Mouse (Mus musculus) hindbrain, embryonic 10.5 days (tissue): ENCODE results near the gene Lix1l. TPM values are rescaled to one million over a fixed set of nuclear protein-coding genes. Genes with fewer than 3 reads are reported as not detected.
"Not testable (repeated sequence)": the region's sequence is repeated elsewhere in the genome, so short reads cannot be mapped to it uniquely, and the experiment has no call there.

Source experiments
- DNase-seq: peaks from one replicate; pipeline ENCODE4 v3.0.0-alpha.2; 2017; ENCODE audit warnings: low spot score
- H3K27ac ChIP-seq: fragments of 300-500 bp; sonication (generic); 2 replicates; pipeline ENCODE4 v1.5.1; 2016; ENCODE audit warnings: mild to moderate bottlenecking, moderate library complexity
- H3K27me3 ChIP-seq: fragments of 300-500 bp; sonication (generic); 2 replicates; pipeline ENCODE4 v1.6.1; 2016; ENCODE audit warnings: mild to moderate bottlenecking; ENCODE audit not compliant: poor library complexity, insufficient read depth, severe bottlenecking
- H3K36me3 ChIP-seq: fragments of 300-500 bp; sonication (generic); 2 replicates; pipeline ENCODE4 v1.6.1; 2016; ENCODE audit warnings: mild to moderate bottlenecking, moderate library complexity
- H3K4me1 ChIP-seq: fragments of 300-500 bp; sonication (generic); replicated peaks from 2 replicates; pipeline ENCODE4 v1.6.1; 2016; ENCODE audit warnings: mild to moderate bottlenecking
- H3K4me3 ChIP-seq: fragments of 300-500 bp; sonication (generic); 2 replicates; pipeline ENCODE4 v1.5.1; 2016; ENCODE audit warnings: mild to moderate bottlenecking, moderate library complexity
- H3K9me3 ChIP-seq: fragments of 300-500 bp; sonication (generic); 2 replicates; pipeline ENCODE4 v1.6.1; 2016; ENCODE audit warnings: mild to moderate bottlenecking, moderate library complexity
- WGBS: fragments of 180-500 bp; shearing (Covaris S2); methylation state at CpG from one replicate; pipeline ENCODE4 v1.1.7; 2016; 5-methylcytosine and 5-hydroxymethylcytosine counted together
- polyA plus RNA-seq: library from polyadenylated mRNA; unstranded; fragments of >200 nt; fragmentation: Nextera tagmentation; extraction: Ambion mirVana; gene quantifications from 2 replicates; pipeline ENCODE4 v1.2.1, GENCODE M21; 2016

Gene Lix1l
- polyA plus RNA-seq, 1 experiment from 2014 or later = 5.5 TPM

GRCm38 (mm10) chr3:96598156-96599068 lies 2.5 kb upstream of the Lix1l start:
- no peaks in the 10 kb centered on the region for H3K9me3 ChIP-seq
- peaks cover 77% of the 10 kb centered on the region for H3K4me1 ChIP-seq
- H3K27ac ChIP-seq = peak overlapping the region; percentile 87
- H3K27me3 ChIP-seq = peaks cover 46% of the 10 kb centered on the region
- WGBS = under 1% methylated on average over 54 of the region's 54 CpGs
- peak; percentile 83 for DNase-seq
- H3K4me3 ChIP-seq = peak overlapping the region; percentile 59
- peaks cover 2% of the 10 kb centered on the region; the same call in 1 of the 2 replicates for H3K36me3 ChIP-seq

- no peak for DNase-seq
- H3K4me3 ChIP-seq = peak overlapping the region; percentile 59
- no peaks in the 10 kb centered on the region for H3K9me3 ChIP-seq
- H3K4me1 ChIP-seq = peaks cover 81% of the 10 kb centered on the region
- peaks cover 8% of the 10 kb centered on the region; the same call in 1 of the 2 replicates for H3K36me3 ChIP-seq
- peak overlapping the region; percentile 87 for H3K27ac ChIP-seq
- WGBS = 42% methylated on average over 8 of the region's 8 CpGs
- H3K27me3 ChIP-seq = peaks cover 46% of the 10 kb centered on the region
Measured at GRCm38 (mm10) chr3:96599069-96599393, 1.9 kb upstream of the Lix1l start.

- Histone ChIP-seq H3K9me3 (no peaks in the 10 kb centered on the region), H3K4me3 (peak overlapping the region; percentile 59; the same call in 1 of the 2 replicates), H3K27ac (0 out of 2 replicates have a peak overlapping the region, but pooled peaks have one; percentile 87), H3K4me1 (peaks cover 82% of the 10 kb centered on the region), H3K27me3 (peaks cover 46% of the 10 kb centered on the region), H3K36me3 (peaks cover 12% of the 10 kb centered on the region; the same call in 1 of the 2 replicates)
- WGBS = 64% methylated on average over 3 of the region's 3 CpGs
- no peak for DNase-seq
Measured at GRCm38 (mm10) chr3:96599411-96599810, 1.5 kb upstream of the Lix1l start.

GRCm38 (mm10) chr3:96601251-96601787 lies 370 bp downstream of the Lix1l start:
- WGBS = 2% methylated on average over 36 of the region's 40 CpGs
- H3K4me1 ChIP-seq = peaks cover 78% of the 10 kb centered on the region

GRCm38 (mm10) chr3:96601941-96602703 lies 1.2 kb downstream of the Lix1l start:
- Histone ChIP-seq H3K4me1 (peaks cover 70% of the 10 kb centered on the region), H3K27me3 (peaks cover 20% of the 10 kb centered on the region), H3K27ac (peak overlapping the region; percentile 97), H3K4me3 (peak overlapping the region; percentile 93), H3K9me3 (no peaks in the 10 kb centered on the region), H3K36me3 (peaks cover 29% of the 10 kb centered on the region)
- DNase-seq = no peak
- 24% methylated on average over 10 of the region's 10 CpGs for WGBS

More at GRCm38 (mm10) chr3:96601251-96601787, 370 bp downstream of the Lix1l start:
- H3K27ac ChIP-seq = peak overlapping the region; percentile 97
- DNase-seq = peak; percentile 73
- H3K9me3 ChIP-seq = no peaks in the 10 kb centered on the region
- H3K4me3 ChIP-seq = peak overlapping the region; percentile 93
- H3K36me3 ChIP-seq = peaks cover 24% of the 10 kb centered on the region
- H3K27me3 ChIP-seq = peaks cover 28% of the 10 kb centered on the region

GRCm38 (mm10) chr3:96602704-96603084 lies 1.7 kb downstream of the Lix1l start:
- no peaks in the 10 kb centered on the region for H3K9me3 ChIP-seq
- WGBS = 36% methylated on average over 5 of the region's 5 CpGs
- peaks cover 18% of the 10 kb centered on the region for H3K27me3 ChIP-seq
- H3K36me3 ChIP-seq = peaks cover 33% of the 10 kb centered on the region
- peaks cover 65% of the 10 kb centered on the region for H3K4me1 ChIP-seq
- no peak for DNase-seq
- H3K4me3 ChIP-seq = peak overlapping the region; percentile 93
- H3K27ac ChIP-seq = peak overlapping the region; percentile 97

GRCm38 (mm10) chr3:96603311-96603710 lies 2.4 kb downstream of the Lix1l start:
- H3K36me3 ChIP-seq = peaks cover 39% of the 10 kb centered on the region
- 55% methylated on average over 5 of the region's 5 CpGs for WGBS
- H3K27ac ChIP-seq = peak overlapping the region; percentile 97
- DNase-seq = no peak
- peaks cover 18% of the 10 kb centered on the region for H3K27me3 ChIP-seq
- peak overlapping the region; percentile 93 for H3K4me3 ChIP-seq
- no peaks in the 10 kb centered on the region for H3K9me3 ChIP-seq
- H3K4me1 ChIP-seq = peaks cover 58% of the 10 kb centered on the region

GRCm38 (mm10) chr3:96606007-96606406 lies 5.1 kb downstream of the Lix1l start:
- H3K27ac ChIP-seq, H3K4me3 ChIP-seq, DNase-seq, H3K27me3 ChIP-seq, H3K9me3 ChIP-seq: not testable (repeated sequence)
- peaks cover 55% of the 10 kb centered on the region for H3K36me3 ChIP-seq
- H3K4me1 ChIP-seq = peaks cover 39% of the 10 kb centered on the region
- 94% methylated on average over 4 of the region's 4 CpGs for WGBS

- H3K4me1 ChIP-seq = peaks cover 35% of the 10 kb centered on the region
- no peaks in the 10 kb centered on the region for H3K9me3 ChIP-seq
- H3K27me3 ChIP-seq = no peaks in the 10 kb centered on the region
- peaks cover 55% of the 10 kb centered on the region for H3K36me3 ChIP-seq
- WGBS = 93% methylated on average over 4 of the region's 4 CpGs
- H3K27ac ChIP-seq = no peak overlapping the region
- DNase-seq = no peak
- no peak overlapping the region for H3K4me3 ChIP-seq
Measured at GRCm38 (mm10) chr3:96606618-96607017, 5.7 kb downstream of the Lix1l start.

- Histone ChIP-seq H3K36me3 (peaks cover 91% of the 10 kb centered on the region), H3K27me3 (no peaks in the 10 kb centered on the region), H3K4me3 (no peak overlapping the region), H3K4me1 (no peaks in the 10 kb centered on the region), H3K9me3 (no peaks in the 10 kb centered on the region), H3K27ac (no peak overlapping the region)
- 94% methylated on average over 3 of the region's 3 CpGs for WGBS
- no peak for DNase-seq
Measured at GRCm38 (mm10) chr3:96617941-96618340, 17.0 kb downstream of the Lix1l start.

GRCm38 (mm10) chr3:96623201-96623600 lies 22.3 kb downstream of the Lix1l start:
- WGBS = 90% methylated on average over 4 of the region's 4 CpGs
- Histone ChIP-seq H3K4me1 (no peaks in the 10 kb centered on the region), H3K4me3 (no peak overlapping the region), H3K27ac (no peak overlapping the region), H3K36me3 (peaks cover 88% of the 10 kb centered on the region), H3K9me3 (no peaks in the 10 kb centered on the region), H3K27me3 (no peaks in the 10 kb centered on the region)
- DNase-seq = no peak

- no peaks in the 10 kb centered on the region for H3K27me3 ChIP-seq
- H3K27ac ChIP-seq = peak within 1 kb of the TSS; percentile 95
- peaks cover 55% of the 10 kb centered on the region for H3K36me3 ChIP-seq
- no peaks in the 10 kb centered on the region for H3K9me3 ChIP-seq
- peak; percentile 96 for DNase-seq
- peak within 1 kb of the TSS; percentile 77 for H3K4me3 ChIP-seq
- H3K4me1 ChIP-seq = peaks cover 26% of the 10 kb centered on the region
- 1% methylated on average over 48 of the region's 48 CpGs for WGBS
Measured at GRCm38 (mm10) chr3:96629729-96630600, 29.0 kb downstream of the Lix1l start, which contains the start of gene Rbm8a. Rbm8a (plus strand) TSS chr3:96629933.
